Mouse (Mus musculus) layer of hippocampus, adult 2 months (tissue): ENCODE results near the gene Yaf2. TPM values are rescaled to one million over a fixed set of nuclear protein-coding genes. Genes with fewer than 3 reads are reported as not detected.
"Not testable (repeated sequence)": the region's sequence is repeated elsewhere in the genome, so short reads cannot be mapped to it uniquely, and the experiment has no call there.

Source experiments
- DNase-seq, 2 experiments: peaks; one replicate each; pipeline ENCODE4 v3.0.0; 2022; ENCODE audit warnings: low spot score in 2 of 2
- H3K27ac ChIP-seq: fragments of 200-600 bp; 2 replicates; pipeline ENCODE4 v1.8.1; 2022
- H3K4me3 ChIP-seq: fragments of 200-600 bp; 2 replicates; pipeline ENCODE4 v1.8.1; 2022; ENCODE audit warnings: mild to moderate bottlenecking
- CTCF ChIP-seq: fragments of 200-600 bp; conservative IDR thresholded peaks from 2 replicates; pipeline ENCODE4 v1.8.1; 2022; ENCODE audit warnings: antibody characterized with exemption, mild to moderate bottlenecking, moderate library complexity
- long read RNA-seq, 2 experiments: library from polyadenylated mRNA; stranded (forward); transcript quantifications; one replicate each; pipeline ENCODE4 v2.0.0; 2021; ENCODE audit warnings: borderline mapping rate in 2 of 2
- total RNA-seq, 2 experiments: library from RNA; stranded (reverse); gene quantifications; 2 replicates each; pipeline ENCODE4 v1.2.3; 2021

The Yaf2 gene
- total RNA-seq, result 10 to 100 TPM; 85.7 to 87.2 TPM
- long read RNA-seq, experiment 1, transcript Yaf2-202 (5 exons, 1,870 nt), result minor isoform, 61 of 162 reads
- long read RNA-seq, experiment 1, transcript Yaf2-201 (4 exons, 1,676 nt), result major isoform, 88 of 162 reads
- long read RNA-seq, experiment 1, partial matches to known transcripts, result 9 of 162 reads
- long read RNA-seq, experiment 1, other reads (novel, unspliced or antisense), result 4 of 162 reads
- long read RNA-seq, experiment 2, transcript Yaf2-202 (5 exons, 1,870 nt), result minor isoform, 96 of 234 reads
- long read RNA-seq, experiment 2, transcript Yaf2-201 (4 exons, 1,676 nt), result major isoform, 115 of 234 reads
- long read RNA-seq, experiment 2, partial matches to known transcripts, result 22 of 234 reads
- long read RNA-seq, experiment 2, other reads (novel, unspliced or antisense), result 1 of 234 reads

DNA sequence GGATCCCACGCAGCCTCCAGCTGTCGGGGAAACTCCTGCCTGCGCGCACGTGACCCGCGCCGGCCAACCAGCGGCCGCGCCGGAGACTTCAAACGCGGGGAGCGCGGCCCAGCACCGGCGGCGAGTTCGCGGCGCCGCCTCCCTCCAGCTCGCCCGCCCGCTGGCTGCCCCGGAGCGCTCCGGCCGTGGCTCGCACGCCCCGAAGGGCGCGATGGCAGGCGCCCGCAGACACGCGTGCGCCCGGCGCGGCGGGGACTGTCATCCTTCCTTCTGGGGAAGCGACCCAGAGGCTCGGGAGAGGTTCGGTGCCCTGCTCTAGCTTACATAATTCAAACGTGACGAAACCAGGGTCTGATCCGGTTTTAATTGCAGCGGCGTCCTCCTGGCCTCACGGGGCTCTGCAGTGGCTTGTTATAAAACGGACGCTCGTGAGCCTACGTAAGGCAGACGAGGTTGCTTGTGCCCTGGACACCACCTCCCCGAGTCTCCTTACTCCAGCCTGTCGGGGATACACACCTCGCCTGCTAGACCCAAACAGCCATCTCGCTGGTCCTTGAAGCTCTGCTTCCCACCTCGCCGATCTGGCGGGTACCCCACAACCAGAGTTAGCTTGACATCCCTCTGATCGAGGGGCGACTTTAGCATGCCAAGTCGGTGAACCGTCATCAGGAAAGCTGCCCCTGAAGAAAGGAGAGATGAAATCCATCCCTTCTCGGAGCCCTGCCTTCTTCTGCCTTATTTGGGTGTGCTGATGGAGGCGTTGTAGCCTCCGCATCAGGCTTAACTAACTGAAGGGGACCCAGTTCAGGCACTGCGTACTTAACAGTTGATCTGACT is at the start of gene Yaf2:
TSS of gene Yaf2 (minus strand) at position 11 of the 837 bp plus-strand sequence.
- DNase-seq, result peak; percentile 78 to 80
- Histone ChIP-seq H3K27ac (peak within 1 kb of the TSS; percentile 94), H3K4me3 (peak within 1 kb of the TSS; percentile 80)
- 0 out of 2 replicates have a peak, but pooled peaks have one; percentile 2 for TF ChIP-seq CTCF

GRCm38 (mm10) chr15:93381337-93381736 is 44.6 kb upstream of the Yaf2 start:
- no peak for TF ChIP-seq CTCF
- no peak for DNase-seq
- Histone ChIP-seq H3K27ac (no peak overlapping the region), H3K4me3 (no peak overlapping the region)

DNA sequence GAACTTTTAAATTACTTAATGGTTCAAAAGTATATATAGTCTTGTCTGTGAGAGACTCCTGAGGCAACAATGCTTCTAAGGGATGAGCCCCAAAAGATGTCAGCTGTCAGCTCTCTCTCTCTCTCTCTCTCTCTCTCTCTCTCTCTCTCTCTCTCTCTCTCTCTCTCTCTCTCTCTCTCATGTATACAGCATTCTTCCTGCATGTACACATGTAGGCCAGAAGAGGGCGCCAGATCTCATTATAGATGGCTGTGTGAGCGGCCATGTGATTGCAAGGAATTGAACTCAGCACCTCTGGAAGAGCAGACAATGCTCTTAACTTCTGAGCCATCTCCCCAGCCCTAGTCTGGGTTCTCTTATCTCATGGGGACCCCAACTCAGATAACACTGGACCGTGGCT is 42.4 kb upstream of the Yaf2 start:
- Histone ChIP-seq H3K27ac (no peak overlapping the region), H3K4me3 (no peak overlapping the region)
- no peak for DNase-seq
- TF ChIP-seq CTCF, result peak; percentile 33

DNA sequence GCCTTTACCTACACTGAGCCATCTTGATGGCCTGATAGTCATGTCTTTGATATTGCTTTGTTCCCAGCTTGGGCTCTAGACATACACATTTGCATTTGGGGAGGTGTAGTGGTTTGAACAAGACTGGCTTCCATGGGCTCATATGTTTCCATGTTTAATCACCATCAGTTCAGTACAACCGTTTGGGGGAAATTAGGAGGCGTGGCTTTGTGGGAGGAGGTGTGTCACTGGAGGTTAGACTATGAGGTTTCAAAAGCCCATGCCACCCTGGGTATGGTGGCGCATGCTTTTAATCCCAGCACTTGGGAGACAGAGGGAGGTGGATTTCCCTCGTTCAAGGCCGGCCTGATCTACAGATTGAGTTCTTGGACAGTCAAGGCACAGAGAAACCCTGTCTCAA is 39.0 kb upstream of the Yaf2 start:
- H3K4me3 ChIP-seq, result no peak overlapping the region
- TF ChIP-seq CTCF, result no peak
- no peak for DNase-seq
- no peak overlapping the region for H3K27ac ChIP-seq

DNA sequence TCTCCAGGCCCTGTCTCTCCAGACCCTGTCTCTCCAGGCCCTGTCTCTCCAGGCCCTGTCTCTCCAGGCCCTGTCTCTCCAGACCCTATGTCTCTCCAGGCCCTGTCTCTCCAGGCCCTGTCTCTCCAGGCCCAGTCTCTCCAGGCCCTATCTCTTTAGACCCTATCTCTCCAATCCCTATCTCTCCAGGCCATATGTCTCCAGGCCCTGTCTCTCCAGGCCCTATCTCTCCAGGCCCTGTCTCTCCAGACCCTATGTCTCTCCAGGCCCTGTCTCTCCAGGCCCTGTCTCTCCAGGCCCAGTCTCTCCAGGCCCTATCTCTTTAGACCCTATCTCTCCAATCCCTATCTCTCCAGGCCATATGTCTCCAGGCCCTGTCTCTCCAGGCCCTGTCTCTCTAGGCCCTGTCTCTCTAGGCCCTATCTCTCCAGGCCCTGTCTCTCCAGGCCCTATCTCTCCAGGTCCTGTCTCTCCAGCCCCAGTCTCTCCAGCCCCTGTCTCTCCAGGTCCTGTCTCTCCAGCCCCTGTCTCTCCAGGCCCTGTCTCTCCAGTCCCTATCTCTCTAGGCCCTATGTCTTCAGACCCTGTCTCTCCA is 35.9 kb upstream of the Yaf2 start:
- not testable (repeated sequence) for H3K27ac ChIP-seq, DNase-seq, H3K4me3 ChIP-seq

DNA sequence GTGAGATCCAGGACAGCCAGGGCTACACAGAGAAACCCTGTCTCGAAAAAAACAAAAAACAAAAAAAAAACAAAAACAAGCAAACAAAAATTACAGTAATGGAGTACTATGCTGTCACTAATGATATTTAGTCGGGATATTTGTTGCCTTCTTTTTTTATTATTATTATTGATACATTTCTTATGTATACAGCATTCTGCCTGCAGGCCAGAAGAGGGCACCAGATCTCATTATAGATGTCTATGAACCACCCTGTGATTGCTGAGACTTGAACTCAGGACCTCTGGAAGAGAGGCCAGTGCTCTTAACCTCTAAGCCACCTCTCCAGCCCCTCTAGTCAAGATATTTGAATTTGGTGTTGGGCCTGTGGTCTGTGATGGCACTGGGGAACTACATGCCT is 35.1 kb upstream of the Yaf2 start:
- DNase-seq, result no peak
- peak; percentile 74 for TF ChIP-seq CTCF
- H3K27ac ChIP-seq, result no peak overlapping the region
- H3K4me3 ChIP-seq, result no peak overlapping the region

DNA sequence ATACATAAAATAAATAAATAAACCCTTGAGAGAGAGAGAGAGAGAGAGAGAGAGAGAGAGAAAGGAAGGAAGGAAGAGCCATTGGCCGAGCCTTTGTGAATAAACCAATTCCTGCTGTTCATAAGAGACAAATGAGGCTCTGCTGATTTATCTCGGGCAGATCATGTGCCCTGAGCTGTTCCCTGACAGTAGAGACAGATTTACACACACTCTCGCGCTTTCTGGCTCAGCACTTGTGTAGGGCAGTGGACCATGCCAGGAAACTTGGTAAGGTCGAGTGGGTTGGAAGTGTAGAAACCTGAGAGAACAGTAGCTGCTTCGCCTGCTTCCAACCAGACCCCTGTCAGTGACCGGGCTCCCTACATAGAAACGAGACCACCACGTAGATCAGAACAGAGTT is 31.8 kb upstream of the Yaf2 start:
- no peak for DNase-seq
- Histone ChIP-seq H3K4me3 (no peak overlapping the region), H3K27ac (no peak overlapping the region)
- no peak for TF ChIP-seq CTCF

- H3K27ac ChIP-seq, result no peak overlapping the region
- DNase-seq, result no peak
- no peak overlapping the region for H3K4me3 ChIP-seq
- no peak for TF ChIP-seq CTCF
These were observed 28.8 kb upstream of the Yaf2 start for GRCm38 (mm10) chr15:93365561-93365960.

- TF ChIP-seq CTCF, result no peak
- H3K27ac ChIP-seq, result no peak overlapping the region
- no peak for DNase-seq
- H3K4me3 ChIP-seq, result no peak overlapping the region
These were observed 21.8 kb upstream of the Yaf2 start for GRCm38 (mm10) chr15:93358346-93359095.

GRCm38 (mm10) chr15:93340630-93341379 is 4.1 kb upstream of the Yaf2 start:
- Histone ChIP-seq H3K4me3 (no peak overlapping the region), H3K27ac (no peak overlapping the region)
- no peak for TF ChIP-seq CTCF
- DNase-seq, result no peak

DNA sequence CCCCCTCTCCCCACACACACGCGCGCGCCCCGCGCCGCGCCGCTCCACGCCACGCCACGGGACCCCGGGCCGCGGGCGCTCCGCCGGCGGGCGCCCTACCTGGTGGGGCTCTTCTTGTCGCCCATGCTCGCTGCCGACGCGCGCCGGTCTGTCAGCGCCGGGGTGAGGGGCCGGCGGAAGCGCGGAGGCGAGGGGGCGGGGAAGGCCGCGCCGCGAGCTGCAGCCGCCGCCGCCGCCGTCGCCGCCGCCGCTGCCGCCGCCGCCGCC is 144 bp downstream of the Yaf2 start:
- no peak for TF ChIP-seq CTCF
- Histone ChIP-seq H3K4me3 (no peak overlapping the region; the same call in 1 of the 2 replicates), H3K27ac (0 out of 2 replicates have a peak overlapping the region, but pooled peaks have one; percentile 39)
- DNase-seq, result no peak
